Mouse (Mus musculus) heart, adult 18-20 months (tissue): ENCODE results near the gene Ppp1r9a. TPM values are rescaled to one million over a fixed set of nuclear protein-coding genes. Genes with fewer than 3 reads are reported as not detected.

Source experiments
- DNase-seq, 2 experiments: peaks; one replicate each; pipeline ENCODE4 v3.0.0; 2021 to 2022; ENCODE audit warnings: mixed read lengths in 1 of 2
- total RNA-seq, 2 experiments: library from RNA; stranded (reverse); gene quantifications; 2 replicates each; pipeline ENCODE4 v1.2.3; 2021

Gene Ppp1r9a
- total RNA-seq, 2 experiments from 2014 or later: 9.9 to 11.5 TPM

DNA sequence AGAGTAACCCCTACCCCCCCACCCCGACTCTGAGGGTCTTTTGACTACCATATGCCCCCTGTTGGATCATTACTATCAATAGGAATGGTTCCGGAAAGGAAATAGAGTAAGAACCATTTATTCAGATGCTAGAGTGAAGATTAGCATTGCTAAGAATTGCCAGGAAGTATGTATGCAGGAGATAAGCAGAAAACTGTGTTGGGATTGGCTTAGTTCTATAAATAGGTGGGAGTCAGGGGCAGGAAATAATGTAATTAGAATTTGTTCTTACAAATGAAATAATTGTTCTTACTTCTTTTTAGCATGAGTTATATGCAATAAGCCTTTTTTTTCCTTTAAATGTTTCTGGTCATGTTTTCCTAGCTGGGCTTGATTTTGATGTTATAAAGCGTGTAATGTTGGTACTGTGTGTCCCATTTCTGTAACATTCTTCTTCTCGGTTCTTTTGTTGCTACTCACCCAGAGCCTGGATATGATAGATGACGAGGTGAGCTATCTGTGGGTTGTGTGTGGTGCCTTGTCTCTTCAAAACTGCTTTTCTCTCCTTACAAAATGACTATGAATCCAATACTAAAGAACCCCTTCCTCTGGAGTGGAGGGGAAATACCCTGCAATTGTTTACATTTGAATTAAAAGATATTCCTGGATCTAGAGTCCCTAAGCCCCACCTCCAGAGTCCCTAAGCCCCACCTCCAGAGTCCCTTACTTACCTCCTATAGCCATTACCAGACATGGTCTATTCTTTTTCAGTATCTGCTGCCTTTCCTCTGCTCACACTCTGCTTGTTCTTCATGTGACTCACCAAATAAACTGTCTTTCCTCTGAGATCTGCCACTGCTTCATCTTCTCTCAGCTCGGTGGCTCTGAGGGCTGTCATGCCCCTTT is 254.1 kb downstream of the Ppp1r9a start:
- DNase-seq: no peak

DNA sequence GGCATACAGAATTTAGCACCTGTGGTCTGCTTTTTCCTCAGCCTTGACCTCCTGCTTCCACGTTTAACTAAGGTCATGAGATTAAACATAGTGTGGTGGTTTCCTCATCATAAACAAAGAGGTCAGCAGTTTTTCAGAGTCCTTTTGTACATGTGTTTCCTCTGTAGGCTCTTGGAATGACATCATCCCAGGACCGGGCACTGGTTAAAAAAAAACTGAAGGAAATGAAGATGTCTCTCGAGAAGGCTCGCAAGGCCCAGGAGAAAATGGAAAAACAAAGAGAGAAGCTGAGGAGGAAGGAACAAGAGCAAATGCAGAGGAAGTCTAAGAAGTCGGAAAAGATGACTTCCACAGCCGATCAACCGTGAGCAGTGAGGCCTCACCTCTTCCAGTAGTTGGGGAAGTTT is 256.7 kb downstream of the Ppp1r9a start:
- DNase-seq: peak in 1 of 2 experiments; percentile 16

DNA sequence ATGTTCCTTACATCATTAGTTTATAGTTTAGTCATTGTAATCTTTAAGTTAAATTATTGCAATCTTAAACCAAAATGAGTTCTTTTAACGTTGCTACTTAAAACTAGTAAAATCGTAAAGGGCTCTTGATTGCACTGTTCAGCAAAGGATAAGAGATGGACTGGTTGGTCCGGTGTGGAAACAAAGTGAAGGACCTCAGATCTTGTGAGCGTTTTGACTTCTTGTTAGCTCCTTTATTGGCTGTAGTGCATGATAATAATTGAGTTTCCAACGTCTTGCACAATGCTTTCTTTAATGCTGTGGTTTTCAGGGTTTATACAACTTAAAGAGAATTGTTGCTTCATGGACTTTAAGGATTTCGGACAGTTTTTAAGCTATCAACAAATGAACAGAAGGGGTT is 259.3 kb downstream of the Ppp1r9a start:
- no peak for DNase-seq

DNA sequence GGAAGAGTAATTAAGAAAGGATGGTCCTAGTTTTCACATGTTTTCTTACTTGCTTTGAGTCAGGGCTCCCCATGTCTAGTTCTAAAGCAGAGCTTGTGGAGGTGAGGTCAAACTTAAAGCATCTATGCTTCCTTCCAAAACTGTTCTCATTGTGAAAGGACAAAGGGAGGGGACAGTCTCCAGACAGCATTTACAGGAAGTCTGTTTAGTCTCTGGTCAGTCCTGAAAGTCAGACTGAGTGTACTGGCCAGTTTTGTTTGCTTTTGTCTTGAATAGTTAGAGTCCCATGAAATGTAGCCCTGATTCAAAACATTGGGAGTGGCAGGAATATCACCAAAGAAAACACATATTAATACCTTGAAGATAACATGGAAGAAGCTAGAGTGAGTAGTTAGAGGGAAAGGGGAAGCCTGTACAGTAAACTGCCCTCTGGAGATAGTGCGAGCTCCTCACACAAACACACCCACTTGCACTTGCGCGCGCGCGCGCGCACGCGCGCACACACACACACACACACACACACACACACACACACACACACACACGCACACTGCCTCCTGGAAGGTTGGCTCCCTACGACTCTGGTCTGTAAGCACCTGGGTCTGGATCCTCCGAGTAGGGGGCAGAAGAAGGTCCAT is 260.9 kb downstream of the Ppp1r9a start:
- DNase-seq: no peak

GRCm38 (mm10) chr6:5164855-5165254 is 262.1 kb downstream of the Ppp1r9a start:
- DNase-seq: no peak

GRCm38 (mm10) chr6:5167051-5167677 is 264.4 kb downstream of the Ppp1r9a start:
- DNase-seq: peak; percentile 22 to 25

- no peak for DNase-seq
Measured at GRCm38 (mm10) chr6:5168158-5168557, 265.4 kb downstream of the Ppp1r9a start.

DNA sequence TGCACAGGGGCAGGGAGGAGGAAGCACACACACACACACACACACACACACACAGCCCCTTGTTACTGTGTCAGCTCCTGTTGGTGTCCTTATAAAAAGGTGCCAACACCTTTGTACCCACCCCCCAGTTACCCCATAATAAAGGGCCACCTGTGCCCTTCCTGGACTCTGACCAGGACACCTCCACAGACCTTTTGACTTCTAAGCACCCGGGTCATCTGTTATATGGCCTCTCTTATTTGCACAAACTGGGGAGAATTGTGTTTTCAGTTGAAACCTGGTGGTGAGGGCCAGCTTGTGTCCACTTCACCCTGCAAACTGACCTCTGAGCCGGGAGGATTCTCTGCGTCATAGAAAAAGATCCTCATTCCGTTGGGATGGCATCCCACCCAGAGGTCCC is 268.7 kb downstream of the Ppp1r9a start:
- DNase-seq: no peak

- no peak for DNase-seq
Measured at GRCm38 (mm10) chr6:5172571-5172970, 269.9 kb downstream of the Ppp1r9a start.

- DNase-seq: no peak
Measured at GRCm38 (mm10) chr6:5174179-5174812, 271.6 kb downstream of the Ppp1r9a start.

GRCm38 (mm10) chr6:5177967-5178891 is 275.5 kb downstream of the Ppp1r9a start:
- no peak for DNase-seq

- no peak for DNase-seq
Measured at GRCm38 (mm10) chr6:5179189-5179588, 276.5 kb downstream of the Ppp1r9a start.

GRCm38 (mm10) chr6:5180645-5181044 is 277.9 kb downstream of the Ppp1r9a start:
- DNase-seq: no peak

DNA sequence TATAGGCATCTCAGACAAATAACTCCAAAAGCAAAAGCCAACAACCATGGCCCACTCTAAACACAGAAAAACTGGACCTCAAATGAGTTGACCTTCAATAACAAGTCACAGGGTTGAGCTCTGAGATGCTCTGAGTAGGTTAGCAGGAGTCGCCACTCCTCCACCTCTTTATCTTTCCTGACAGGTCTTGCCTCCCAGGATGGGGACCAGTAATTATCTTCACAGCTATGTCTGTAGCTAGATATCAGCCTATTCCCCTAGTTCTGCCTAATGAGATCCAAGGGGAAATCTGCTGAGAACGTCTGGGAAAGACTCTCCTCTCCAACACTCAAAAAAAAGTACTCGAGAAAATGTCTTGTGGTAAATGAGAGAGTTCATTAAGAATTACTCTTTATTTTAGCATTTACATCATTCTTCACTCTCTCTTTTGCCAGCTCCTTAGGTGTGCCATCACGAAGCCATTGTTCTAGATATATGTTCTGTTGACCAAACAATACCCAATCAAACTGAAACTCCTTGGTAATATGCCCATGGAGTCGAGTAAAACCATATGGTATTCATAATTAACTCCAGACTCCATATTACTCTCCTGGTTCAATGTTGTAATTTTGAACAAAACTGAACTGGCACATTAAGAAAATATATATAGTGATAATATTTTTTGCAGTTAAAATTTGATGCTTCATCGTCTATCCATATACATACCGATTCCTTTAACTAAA is 283.7 kb downstream of the Ppp1r9a start:
- DNase-seq: no peak

DNA sequence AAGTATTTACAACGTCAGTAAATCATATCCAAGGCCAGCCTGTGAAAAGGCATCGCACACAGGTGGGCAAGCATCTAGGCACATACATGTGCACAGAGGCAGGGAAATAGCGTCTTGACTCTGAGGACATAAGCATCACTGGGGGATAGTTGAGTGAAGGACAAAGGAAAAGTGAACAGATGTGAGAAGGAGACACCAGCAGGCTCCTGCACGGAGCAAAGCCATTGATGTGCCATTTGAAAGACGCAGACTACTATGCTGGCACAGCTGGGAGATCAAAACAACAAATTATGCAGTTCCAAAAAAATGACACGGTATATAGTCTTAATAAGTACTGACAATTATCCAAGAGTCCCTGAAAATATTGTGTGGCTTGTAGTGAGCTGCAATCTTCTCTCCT is 284.9 kb downstream of the Ppp1r9a start:
- DNase-seq: no peak

DNA sequence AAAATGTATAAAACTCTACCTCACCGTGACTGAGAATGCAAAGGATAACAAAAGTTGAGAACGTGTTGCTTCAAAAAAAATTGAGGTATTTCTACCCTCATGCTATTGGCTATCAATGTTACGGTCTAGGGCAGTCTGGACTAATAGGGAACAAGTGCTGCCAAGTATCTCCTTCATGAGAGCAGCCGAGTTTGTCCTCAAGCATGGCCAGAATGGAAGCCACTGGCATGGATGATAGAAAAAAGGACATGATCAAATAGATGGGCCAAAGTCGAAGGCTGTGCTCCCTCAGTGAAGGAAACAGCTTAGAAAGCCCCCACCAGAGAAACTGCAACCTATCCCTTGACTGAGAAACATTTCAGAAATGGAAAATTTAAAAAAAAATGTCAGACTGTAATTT is 285.3 kb downstream of the Ppp1r9a start:
- no peak for DNase-seq

- no peak for DNase-seq
Measured at GRCm38 (mm10) chr6:5188938-5189337, 286.2 kb downstream of the Ppp1r9a start.

DNA sequence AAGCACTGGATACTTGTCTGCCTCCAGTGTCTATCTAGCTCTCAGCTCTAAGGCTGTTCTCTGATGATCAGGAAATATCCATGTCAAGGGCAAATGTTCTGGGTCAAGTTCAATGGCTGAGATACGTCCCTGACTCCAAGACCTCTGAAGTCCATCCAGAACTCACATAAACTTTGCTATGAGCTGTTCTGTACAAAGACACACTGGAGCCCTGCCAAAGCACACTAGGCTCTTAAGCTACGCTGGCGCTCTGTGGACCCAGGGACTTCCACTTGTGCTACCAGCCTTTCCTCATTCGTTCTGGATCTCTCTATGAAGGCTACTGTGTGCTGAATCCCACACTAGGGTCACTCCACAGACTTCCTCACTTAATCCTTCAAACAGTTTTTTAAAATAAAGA is 286.8 kb downstream of the Ppp1r9a start:
- DNase-seq: peak; percentile 16 to 35

DNA sequence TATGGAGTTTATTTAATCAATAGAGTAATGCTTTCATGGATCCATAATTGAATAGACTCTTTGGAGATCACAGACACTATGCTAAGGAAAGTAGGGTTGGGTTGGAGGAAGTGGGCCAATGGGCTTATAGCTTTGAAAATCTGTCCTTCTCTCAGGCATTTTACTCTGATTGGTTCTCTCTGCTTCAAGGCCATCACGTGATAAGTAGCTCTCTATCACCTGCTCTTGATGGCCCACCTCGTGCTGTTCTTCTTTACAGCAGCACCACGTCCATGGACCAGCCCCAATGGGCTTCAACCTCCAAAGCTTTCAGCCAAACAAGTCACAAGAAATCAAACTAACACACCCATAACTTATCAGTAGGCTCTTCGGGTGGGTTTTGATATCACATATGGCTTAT is 288.0 kb downstream of the Ppp1r9a start:
- DNase-seq: no peak

DNA sequence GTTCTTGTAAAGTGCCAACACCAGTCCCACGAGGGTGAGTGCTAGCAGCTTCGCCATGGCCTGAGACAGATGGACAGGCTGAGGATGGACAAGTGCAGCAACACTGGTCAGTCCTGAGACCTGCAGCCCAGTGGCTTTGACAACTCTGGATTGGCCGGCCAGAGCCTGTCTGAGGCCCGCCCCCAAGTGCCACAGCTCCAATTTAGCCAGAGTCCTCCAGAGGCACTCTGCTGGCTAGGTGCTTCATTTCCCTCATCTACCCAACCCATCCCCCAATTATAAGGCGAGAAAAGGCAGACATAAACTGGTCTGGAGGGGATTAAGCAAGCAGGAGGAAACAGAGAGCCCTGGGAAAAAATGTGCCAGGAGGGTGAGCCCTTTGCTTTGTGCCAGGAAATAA is 291.0 kb downstream of the Ppp1r9a start, which contains the start of gene Pon1:
Gene Pon1 (minus strand): TSS at position 254 of the 400 bp plus-strand sequence.
- no peak for DNase-seq

DNA sequence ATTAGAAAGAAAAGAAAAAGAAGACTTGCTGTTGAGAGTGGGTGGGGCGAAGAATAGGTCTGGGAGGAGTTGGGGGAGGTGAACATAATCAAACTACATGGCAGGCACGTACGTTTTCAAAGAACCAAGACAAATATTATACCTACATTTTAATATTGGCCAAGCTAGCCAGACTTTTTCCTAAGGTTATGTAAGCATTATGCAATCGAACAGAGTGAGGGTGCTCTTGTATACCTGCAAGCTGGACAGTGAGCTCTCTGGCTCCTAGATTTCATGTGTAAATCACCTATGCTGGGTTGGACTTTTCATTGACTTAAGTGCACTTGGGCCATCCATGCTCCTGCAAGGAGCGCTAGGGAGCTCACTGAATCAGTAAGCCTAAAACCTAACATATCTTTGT is 295.9 kb downstream of the Ppp1r9a start:
- DNase-seq: no peak
